Mouse (Mus musculus) right cerebral cortex, adult 18-20 months (tissue): ENCODE results near the gene Icos.

Experiments used
- DNase-seq: peaks from one replicate; pipeline ENCODE4 v3.0.0; 2022; ENCODE audit warnings: mixed read lengths

Gene Icos

DNA sequence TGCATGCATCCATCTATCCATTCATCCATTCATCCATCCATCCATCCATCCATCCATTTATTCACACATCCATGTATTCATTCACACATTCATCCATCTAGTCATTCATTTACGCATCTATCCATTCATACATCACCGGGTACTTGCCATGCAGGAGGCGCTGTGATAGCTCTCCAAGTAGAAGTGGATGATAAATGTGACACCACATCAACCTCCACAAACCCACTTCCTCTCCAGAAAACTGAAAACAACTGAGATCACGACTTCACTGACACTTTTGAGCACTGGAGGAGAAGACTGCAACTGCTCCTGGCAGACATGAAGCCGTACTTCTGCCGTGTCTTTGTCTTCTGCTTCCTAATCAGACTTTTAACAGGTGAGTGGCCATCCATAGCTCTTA is at the start of gene Icos:
Gene Icos (plus strand): TSS at position 287 of the 400 bp plus-strand sequence.
- DNase-seq, result no peak

DNA sequence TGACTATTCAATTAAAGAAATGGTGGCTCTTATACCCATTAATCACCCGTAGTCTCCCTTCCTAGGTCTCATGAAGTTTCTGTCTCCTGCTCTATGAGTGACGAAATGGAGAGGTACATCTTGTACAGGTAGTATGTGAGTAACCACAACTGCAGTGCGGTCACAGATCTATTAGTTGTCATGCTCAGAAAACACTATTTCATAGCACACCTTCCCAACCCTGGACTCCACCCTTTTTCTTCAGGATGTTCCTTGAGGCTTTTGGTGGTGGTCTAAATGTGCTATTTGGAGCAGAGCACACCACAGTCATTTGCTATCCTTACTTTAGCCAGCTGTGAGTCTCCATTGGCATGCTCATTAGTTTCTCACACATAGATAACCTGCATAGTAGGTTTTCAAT is 48.7 kb upstream of the Icos start:
- no peak for DNase-seq

DNA sequence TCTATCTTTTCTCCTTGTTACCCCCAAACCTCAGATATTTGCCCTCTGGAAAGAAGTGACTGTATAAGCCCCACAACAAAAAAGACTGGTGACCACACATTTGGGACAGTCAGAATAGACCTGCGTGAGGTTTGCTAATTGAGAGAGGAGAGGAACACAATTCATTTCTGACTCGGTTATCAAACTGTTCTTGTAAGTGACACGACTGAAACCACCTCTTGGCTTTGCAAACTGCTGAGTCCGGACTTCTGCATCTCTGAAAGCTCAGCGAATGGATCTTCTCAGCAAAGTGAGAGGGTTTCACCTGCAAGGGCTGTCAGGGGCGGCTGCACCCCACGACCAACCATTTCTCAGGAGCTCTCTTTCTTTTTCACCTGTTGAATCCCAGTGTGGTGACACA is 47.3 kb upstream of the Icos start:
- no peak for DNase-seq

DNA sequence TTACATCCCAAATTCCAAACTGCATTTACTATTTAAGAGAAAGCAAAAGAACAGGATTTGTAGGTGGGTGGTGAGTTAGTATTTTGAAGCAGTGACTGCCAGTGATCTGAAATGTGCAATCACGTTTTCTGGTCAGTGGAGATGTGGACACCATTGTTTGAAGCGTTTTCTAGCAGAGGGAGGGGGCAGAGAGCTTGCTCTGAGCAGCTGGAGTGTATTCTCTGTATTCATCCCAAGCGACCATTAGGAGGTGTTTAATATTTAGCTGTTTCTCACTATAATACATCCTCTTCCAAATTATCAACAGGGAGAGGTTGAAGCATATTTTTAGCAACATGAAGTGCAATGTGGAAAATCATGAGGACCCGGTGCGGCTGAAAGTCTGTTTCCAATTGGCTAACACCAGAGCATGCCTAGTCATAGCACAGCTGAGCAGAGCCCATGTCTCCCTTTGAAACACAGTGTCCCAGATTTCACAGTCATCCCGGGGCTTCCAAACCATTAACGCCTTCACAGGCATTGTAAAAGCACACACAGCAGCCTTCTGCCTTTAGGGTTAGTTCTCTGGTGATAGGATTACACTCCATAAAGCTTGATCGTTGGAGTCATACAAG is 41.7 kb upstream of the Icos start:
- peak; percentile 24 for DNase-seq

DNA sequence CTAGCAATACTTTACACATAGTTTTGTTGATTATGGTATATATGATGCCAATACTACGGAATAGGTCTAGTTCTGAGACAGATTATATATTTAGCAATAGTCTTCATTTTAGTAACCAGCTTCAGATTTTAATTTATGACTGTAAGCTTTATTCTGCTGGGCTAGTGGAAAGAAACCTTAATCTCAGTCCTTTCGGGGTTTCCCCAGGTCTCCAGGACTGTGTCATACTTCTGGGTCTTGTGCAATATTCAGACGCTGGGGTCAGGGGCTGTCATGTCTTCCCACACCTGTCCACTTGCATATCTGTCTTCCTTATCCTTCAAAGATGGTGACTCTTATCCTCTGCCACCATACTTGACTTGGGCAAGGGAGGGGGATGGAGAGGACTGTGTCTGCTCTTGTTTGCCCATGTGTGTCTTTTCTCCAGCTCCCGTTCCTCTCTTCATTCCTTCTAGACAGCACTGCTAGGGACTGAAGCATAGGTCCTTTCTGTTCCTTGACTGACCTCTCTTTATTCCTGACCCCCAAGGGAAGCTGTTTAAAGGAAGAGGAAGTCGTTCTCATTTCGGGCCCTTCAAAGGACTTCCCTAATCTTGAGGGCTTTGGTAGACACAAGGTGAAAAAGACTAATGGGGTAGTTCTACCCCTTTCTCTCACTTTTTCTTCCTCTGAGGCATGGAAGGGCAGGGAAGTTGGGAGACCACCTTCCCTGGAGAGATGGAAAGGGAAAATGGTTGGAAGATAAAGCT is 40.6 kb upstream of the Icos start:
- no peak for DNase-seq

DNA sequence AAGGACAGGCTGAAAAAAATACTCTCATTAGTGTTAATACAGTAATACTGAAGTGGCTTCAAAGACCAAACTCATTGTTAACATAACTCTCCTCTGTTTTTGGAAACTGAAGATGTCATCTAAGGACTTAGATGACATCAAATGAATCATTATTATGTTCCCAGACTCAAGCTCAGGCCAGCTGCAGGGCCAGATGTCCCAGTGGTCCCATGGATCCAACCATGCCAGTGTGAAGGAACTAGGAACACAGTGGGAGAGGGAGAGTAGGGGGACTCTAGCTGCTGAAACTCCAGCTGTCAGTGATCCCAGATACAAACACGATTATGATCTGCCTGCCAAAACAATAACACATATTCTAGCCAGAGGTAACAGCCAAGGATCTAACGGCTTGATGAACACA is 39.5 kb upstream of the Icos start:
- no peak for DNase-seq

DNA sequence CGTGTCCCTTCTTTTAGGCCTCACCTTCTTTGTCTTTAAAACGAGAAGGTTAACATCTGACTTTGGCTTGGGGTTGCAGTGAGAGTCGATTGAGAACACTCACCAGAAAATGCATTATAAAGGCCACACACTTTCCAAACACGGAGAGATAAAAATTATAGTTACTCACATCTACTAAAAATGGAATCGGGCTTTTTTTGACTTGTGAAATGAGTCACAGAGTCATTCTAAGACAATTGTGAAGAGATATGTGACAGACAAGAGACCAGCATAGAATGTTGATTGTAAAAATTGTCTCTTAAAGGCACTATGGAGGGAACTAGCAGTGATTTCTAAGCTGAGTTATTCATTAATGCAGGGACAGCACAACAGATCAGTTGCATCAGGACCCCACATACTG is 38.8 kb upstream of the Icos start:
- DNase-seq, result no peak

DNA sequence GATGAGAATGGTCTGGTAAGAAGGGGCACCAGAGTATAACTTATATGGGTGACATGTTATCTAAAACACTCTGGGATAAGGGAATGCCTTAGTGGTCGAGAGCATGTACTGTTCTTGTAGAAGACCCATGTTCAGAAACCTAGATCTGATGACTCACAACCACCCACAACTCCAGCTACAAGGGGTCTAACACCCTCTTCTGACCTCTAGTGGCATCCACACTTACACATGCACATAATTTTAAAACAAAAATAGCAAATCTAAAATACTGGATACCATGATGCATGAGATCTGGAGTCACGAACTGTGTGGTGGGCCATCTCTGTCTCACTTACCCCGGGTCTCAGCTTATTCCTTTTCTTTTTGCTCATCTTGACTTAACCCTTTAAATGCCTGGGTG is 37.7 kb upstream of the Icos start:
- no peak for DNase-seq

DNA sequence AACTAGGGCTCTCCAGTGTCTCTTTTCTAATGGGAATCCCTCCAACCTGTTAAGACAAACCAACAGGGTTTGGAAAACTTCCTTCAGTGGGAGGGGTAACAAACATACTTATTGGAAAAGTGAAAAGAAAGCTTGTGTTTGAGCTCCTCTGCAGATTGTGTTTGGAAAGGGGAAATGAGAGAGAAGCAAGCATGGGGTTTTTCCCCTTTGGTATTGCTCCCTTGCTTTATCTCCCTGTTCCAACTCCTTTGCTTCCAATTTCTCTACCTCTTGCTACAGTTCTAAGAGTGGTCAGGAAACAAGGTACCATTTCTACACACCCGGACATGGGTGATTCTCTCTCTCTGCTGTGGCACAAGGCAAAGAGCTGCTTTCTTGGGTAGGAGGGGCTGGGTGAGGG is 37.1 kb upstream of the Icos start:
- no peak for DNase-seq

DNA sequence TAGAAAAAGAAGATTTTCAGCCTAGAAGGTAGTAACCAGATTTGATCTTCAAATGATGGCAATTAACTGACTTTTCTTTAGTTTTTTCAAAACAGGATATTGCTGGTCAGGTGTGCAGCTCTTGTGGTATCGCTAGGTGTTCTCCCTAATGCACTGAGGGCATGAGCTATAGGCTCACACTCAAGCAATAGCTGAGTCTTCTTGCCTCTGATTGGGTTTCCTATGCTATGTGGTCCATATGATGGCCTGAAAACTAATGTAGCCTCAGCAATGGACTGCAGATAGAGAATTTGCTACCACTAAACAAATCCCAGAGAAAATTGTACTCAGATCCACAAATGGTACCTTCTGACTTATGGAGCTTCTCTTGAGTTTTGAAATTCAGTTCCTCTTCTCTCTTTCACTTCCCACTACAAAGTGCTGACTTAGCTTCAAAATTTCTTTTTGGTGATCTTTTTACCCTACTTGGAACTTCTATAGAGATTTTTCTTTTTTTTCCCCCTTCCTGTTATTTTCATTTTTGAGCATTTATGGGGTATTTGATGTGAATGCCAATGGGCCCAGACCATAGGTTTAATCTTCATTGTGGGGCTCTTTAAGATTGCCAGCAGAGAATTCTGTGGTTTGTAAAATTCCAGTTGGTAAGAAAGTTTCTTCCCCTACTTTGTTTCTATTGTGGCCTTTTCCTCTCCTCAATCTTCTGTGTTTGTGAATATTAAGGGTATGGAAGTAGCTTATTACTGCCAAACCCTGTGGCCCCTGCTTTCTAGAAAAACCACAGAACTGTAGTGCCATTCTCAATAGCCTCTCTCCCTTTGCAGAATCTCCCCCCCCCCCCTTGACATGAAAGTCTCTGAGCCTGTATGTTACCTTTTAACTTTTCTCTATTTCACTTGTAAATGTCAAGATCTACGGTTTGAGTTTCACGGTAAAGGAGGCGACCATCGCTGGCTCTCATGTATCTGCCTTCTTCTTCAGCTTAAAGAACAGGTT is 36.4 kb upstream of the Icos start:
- no peak for DNase-seq

DNA sequence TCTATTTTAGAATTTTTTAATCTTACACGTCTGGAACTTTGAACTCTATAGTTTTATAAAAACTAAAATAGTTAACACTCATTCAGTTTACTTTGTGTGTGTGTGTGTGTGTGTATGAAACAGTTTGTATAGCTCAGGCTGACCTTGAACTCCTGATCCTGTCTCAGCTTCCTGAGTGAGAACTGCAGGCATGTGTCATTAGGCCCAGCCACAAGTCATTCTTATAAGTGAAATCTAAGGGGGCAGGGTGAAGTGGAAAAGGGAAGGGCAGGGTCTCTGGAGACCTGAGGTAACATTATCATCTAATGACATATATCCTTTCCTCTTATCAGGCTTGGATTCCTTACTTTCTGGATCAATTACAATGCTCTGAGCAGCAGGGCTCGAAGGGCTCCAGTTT is 34.8 kb upstream of the Icos start:
- DNase-seq, result no peak

DNA sequence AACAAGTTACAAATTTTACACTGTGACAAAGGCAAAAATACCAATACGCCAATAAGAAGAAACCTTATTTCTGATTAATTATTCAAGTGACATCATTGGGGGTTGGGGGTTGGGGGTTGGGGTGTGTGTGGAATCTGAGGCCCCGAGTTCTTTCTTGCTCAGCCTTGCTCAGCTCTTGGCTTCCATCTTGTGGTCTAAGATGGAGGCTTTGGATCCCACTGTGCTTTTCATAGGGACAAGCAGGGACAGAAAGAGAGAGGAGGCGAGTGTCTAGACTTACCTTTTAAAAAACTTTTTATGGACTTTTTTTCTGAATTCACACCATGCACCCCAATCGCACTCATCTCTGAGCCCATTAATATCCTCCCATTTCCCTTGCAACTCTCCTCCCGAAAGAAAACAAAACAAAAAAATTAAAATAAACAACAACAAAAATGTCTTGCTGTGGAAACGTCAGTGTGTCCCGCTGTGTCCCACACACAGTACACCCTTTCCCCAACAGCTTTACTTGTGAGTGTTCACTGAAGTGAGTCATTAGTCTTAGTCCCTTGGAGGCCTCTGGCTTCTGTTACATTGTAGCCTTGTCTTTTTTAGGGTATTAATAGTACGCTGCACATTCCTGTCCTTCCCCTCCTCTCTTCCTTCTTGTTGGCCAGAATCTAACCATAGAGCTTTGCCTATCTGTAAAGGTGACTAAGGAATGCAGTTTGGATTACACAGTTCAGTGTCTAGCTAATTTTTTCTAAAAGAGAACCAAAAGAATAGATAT is 31.9 kb upstream of the Icos start:
- DNase-seq, result no peak

DNA sequence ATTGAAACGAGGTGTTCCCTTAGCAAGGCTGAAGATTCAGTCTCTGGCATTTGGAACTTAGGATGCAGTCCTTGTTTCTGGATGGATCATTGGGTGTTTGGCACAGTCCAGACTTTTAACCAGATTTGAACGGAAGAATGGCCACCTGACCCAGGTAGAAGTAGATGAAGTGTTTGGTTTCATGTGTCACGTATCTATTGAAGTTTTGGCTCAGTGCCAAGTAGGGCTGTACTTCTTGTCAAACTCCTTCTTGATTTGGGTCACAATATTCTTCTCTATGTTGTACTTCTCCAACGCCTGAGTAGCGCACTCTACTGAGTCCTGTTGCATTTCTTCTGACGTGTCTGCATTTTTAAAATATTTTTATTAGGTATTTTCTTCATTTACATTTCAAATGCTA is 29.6 kb upstream of the Icos start:
- DNase-seq, result no peak

DNA sequence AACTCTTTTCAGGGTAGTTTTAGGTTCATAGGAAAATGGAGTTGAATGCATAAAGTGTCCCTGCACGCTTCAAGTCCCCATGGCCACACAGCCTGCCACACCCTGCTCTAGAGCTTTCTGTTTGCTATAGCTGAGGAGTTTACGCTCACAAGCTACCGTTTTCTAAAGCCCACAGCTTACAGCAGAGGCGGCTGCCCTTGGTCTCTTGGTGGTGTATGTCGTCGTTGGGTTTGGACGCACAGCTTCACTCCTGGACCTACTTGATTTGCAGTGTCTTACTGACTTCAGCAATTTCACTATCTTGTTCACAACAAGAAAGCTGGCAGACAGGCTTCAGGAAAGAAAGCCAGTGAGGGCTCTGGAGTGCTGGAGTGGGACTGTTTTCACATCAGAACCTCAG is 24.8 kb upstream of the Icos start:
- DNase-seq, result no peak

DNA sequence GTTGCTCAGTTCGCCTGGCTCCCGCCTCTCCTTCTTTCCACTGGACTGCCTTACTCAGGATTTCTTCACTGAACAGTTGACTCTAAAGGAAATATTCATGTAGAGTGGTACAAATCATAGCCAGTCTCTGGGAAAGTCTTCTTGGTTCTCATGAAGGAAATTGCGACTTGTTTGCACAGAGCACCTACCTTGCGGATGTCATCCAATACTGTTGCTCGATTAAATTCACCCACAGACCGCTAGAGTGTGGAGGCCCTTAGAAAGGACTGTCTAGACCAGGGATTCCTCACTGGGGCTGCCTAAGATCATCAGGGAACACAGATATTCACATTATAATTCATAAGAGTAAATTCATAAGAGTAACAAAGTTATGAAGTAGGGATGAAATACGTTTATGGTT is 24.0 kb upstream of the Icos start:
- DNase-seq, result no peak

DNA sequence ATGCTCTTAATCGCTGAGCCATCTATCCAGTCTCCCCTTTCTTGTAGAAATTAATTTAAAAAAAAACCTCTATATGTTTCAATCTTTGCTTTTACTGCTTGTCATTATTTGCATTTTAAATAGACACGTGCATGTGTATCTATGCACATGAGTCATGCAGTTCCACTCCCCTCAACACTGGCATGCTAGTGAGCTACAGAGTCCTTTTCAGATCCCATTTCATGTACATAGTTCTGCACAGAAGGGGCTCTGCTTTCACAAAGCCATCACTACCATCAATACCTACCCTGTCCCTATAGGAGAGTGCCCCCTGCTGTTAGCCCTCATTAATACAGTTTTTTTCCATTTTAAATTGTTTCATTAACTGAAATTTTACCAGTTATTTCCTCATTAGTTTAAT is 23.0 kb upstream of the Icos start:
- no peak for DNase-seq

DNA sequence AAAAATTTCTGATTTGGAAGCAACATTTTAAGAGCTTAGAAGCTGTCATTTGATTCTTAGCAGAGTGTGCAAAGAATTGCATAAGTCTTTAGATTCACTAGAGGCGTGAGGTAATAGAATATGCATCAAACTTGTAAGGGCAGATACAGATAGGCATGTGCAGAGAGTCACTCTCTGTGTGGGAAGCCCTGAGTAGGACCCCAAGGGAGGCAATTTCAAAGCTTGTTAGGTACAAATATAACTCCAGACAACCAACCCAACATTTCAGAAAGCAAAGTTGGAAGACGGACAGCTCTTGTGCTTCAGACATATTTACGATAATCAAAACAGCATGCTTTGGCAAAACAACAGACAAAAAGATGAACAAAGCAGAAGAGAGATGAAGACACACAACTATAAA is 22.5 kb upstream of the Icos start:
- DNase-seq, result no peak

DNA sequence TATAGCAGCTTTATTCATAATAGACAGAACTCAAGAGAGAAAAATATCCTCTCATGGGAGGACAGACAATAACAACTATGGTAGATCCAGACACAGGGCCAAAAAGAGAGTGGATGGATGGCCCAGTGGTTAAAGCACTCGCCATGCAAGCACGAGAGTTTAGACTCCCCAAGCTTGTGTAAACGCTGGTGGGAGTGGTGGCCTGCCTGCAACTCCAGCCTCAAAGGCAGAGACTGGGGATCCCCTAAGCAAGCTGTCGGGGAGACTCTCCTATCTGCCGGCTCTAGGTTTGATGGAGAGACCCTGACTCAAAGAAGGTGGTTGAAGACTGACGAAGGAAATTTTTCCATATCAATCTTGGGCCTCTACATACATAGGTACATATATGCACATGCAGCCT is 21.5 kb upstream of the Icos start:
- no peak for DNase-seq

DNA sequence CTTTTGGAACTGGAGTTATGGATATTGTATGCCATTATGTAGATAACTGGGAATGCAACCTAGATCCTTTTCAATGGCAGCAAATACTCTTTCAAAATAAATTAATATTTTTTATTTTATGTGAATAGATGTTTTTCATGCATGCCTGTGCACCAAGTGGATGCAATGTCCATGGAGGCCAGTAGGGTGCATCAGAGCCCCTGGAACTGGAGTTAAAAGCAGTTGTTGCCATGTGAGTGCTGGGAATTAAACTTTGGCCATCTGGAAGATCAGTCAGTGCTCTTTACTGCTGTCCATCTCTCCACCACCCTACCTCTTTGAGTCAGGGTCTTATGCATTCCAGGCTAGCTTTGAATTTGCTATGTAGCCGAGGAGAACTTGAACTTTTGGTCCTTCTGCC is 19.4 kb upstream of the Icos start:
- no peak for DNase-seq

DNA sequence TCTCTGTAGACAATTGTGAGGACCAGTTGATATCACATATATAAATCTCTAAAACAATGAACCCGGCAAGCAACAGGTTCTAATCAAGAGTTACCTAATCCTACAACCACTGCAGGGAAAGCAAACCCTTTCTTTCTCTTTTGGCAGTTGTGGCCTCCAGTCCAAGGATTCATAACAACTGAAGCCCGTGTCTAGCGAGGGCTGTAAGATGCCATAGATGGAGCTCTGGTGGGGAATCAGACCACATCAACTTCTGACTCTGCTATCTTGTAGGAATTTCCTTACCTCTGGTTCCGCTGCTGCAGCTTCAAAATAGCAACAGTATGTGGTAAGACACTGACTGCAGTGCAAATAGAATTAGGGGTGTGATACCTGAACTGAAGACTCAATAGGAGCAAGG is 18.5 kb upstream of the Icos start:
- no peak for DNase-seq

DNA sequence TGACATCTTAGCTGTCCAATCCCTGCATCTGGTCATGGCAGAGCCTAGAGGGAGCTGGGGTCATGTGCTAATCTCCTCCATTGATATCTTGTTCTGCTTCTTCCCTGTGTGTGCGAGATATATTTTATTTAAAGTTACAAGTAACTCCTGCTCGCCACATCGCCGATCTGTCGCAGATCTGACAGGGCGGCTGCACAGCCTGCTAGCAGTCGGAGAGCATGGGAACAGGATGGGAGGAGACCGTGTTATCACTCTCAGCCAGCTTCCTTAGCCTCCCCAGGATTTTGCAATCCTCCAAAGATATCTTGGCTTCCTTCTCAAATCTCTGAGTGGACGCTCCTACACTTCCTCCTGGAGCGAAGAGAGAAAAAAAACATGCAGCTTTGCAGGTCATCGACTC is 17.3 kb upstream of the Icos start:
- DNase-seq, result no peak

DNA sequence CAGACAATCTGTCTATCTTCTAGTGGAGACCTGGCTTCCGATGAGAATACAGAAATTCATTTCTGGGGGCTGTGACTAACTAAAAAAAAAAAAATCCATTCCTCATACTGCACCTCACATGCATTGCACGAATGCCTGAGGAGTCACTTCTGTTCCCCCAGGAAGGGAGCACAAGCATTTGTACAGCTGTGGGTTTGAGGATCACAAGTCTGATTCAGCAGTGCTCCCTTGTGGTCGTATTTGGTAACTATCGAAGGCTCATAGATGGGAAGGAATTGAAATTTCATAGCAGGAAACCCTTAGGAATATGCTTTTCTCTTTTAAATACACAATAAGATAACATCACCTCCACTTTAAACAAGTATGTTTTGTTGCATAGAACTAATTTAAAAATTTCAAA is 16.6 kb upstream of the Icos start:
- DNase-seq, result peak; percentile 64

DNA sequence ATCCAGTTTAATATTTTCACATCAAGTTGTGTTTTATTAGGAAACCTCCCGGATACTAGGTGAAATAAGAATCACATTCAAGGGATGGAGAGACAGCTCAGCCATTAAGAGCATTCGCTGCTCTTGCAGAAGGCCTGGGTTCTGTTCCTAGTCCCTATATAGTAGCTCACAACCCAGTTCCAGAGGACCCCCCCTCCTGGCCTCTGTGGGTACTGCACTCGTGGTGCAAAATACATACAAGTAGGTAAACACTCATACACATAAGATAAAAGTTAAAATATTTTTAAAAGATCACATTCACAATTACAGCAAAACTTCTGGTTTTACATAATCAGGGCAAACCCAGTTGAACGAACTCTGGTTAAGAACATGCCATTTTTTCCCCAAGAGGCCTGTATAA is 15.6 kb upstream of the Icos start:
- no peak for DNase-seq
